Mouse (Mus musculus): ENCODE results near the gene Metrn. TPM values are rescaled to one million over a fixed set of nuclear protein-coding genes. Genes with fewer than 3 reads are reported as not detected.

Metrn gene
- polyA plus RNA-seq, 1 experiment from 2014 or later, result 50.1 TPM

DNA sequence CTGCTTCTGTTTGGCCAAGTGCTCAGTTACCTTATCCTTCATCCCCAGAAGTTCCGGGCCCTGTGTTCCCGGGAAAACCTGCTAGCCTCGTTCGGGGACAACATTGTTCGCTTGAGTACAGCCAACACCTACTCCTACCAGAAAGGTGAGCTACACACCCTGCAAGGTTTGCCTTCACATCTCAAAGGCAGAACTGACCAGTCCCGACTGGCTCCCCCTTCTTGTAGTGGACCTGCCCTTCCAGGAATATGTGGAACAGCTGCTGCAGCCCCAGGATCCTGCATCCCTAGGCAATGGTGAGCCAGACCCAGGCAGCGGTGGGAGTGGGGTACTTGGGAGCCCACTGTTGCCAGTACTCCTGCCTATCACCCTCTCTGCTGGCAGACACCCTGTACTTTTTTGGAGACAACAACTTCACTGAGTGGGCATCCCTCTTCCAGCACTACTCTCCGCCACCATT is 32.7 kb upstream of the Metrn start:
- Histone ChIP-seq H3K36me3 (peaks cover 56% of the 10 kb centered on the region), H3K4me2 (peak overlapping the region; percentile 81), H3K27ac (peak overlapping the region; percentile 92), H3K4me1 (peaks cover 67% of the 10 kb centered on the region), H3K4me3 (peak overlapping the region; percentile 60), H3K9me3 (no peaks in the 10 kb centered on the region), H3K9ac (peak overlapping the region; percentile 81), H3K27me3 (no peaks in the 10 kb centered on the region)
- 39% methylated on average over 8 of the region's 8 CpGs for WGBS
- ATAC-seq (ENCODE audit: insufficient number of reproducible peaks, insufficient read depth, low FRiP score, low TSS enrichment, low read depth), result no peak

- peak within 1 kb of the TSS; percentile 81 for H3K9ac ChIP-seq
- H3K9me3 ChIP-seq, result no peaks in the 10 kb centered on the region
- peak within 1 kb of the TSS; percentile 92 for H3K27ac ChIP-seq
- WGBS, result under 1% methylated on average over 32 of the region's 32 CpGs
- peak within 1 kb of the TSS; percentile 81 for H3K4me2 ChIP-seq
- ATAC-seq (ENCODE audit: insufficient number of reproducible peaks, insufficient read depth, low FRiP score, low TSS enrichment, low read depth), result no peak
- peak within 1 kb of the TSS; percentile 60 for H3K4me3 ChIP-seq
- H3K27me3 ChIP-seq, result no peaks in the 10 kb centered on the region
- peaks cover 55% of the 10 kb centered on the region for H3K36me3 ChIP-seq
- peaks cover 67% of the 10 kb centered on the region for H3K4me1 ChIP-seq
Observed at GRCm38 (mm10) chr17:25828712-25829557, 32.0 kb upstream of the Metrn start, which contains the start of gene Jmjd8. Jmjd8 (plus strand) TSS chr17:25828867.

- peaks cover 64% of the 10 kb centered on the region for H3K4me1 ChIP-seq
- peak overlapping the region; percentile 81 for H3K9ac ChIP-seq
- 81% methylated on average over 8 of the region's 8 CpGs for WGBS
- ATAC-seq (ENCODE audit: insufficient number of reproducible peaks, insufficient read depth, low FRiP score, low TSS enrichment, low read depth), result no peak
- peak overlapping the region; percentile 60 for H3K4me3 ChIP-seq
- peaks cover 55% of the 10 kb centered on the region for H3K36me3 ChIP-seq
- no peaks in the 10 kb centered on the region for H3K27me3 ChIP-seq
- H3K9me3 ChIP-seq, result no peaks in the 10 kb centered on the region
- peak overlapping the region; percentile 92; the same call in 1 of the 2 replicates for H3K27ac ChIP-seq
- peak overlapping the region; percentile 81 for H3K4me2 ChIP-seq
Observed at GRCm38 (mm10) chr17:25828223-25828594, 31.3 kb upstream of the Metrn start.

GRCm38 (mm10) chr17:25827546-25828222 is 30.7 kb upstream of the Metrn start:
- no peak for ATAC-seq (ENCODE audit: insufficient number of reproducible peaks, insufficient read depth, low FRiP score, low TSS enrichment, low read depth)
- H3K9me3 ChIP-seq, result no peaks in the 10 kb centered on the region
- no peak overlapping the region for H3K27ac ChIP-seq
- no peaks in the 10 kb centered on the region for H3K27me3 ChIP-seq
- peak overlapping the region; percentile 60; the same call in 1 of the 2 replicates for H3K4me3 ChIP-seq
- peaks cover 66% of the 10 kb centered on the region for H3K4me1 ChIP-seq
- peaks cover 55% of the 10 kb centered on the region for H3K36me3 ChIP-seq
- 0 out of 2 replicates have a peak overlapping the region, but pooled peaks have one; percentile 81 for H3K4me2 ChIP-seq
- H3K9ac ChIP-seq, result peak overlapping the region; percentile 81; the same call in 1 of the 2 replicates
- WGBS, result 87% methylated on average over 22 of the region's 22 CpGs

GRCm38 (mm10) chr17:25827011-25827410 is 30.1 kb upstream of the Metrn start:
- no peaks in the 10 kb centered on the region for H3K9me3 ChIP-seq
- H3K4me2 ChIP-seq, result no peak overlapping the region
- H3K27me3 ChIP-seq, result peaks cover 4% of the 10 kb centered on the region
- no peak for ATAC-seq (ENCODE audit: insufficient number of reproducible peaks, insufficient read depth, low FRiP score, low TSS enrichment, low read depth)
- 88% methylated on average over 13 of the region's 13 CpGs for WGBS
- H3K27ac ChIP-seq, result no peak overlapping the region
- H3K36me3 ChIP-seq, result peaks cover 55% of the 10 kb centered on the region
- H3K4me3 ChIP-seq, result no peak overlapping the region
- H3K4me1 ChIP-seq, result peaks cover 65% of the 10 kb centered on the region
- H3K9ac ChIP-seq, result no peak overlapping the region

- Histone ChIP-seq H3K9me3 (no peaks in the 10 kb centered on the region), H3K36me3 (peaks cover 47% of the 10 kb centered on the region), H3K4me1 (peaks cover 55% of the 10 kb centered on the region), H3K9ac (no peak overlapping the region), H3K27ac (no peak overlapping the region; the same call in 1 of the 2 replicates), H3K4me3 (no peak overlapping the region), H3K27me3 (peaks cover 12% of the 10 kb centered on the region), H3K4me2 (no peak overlapping the region)
- no peak for ATAC-seq (ENCODE audit: insufficient number of reproducible peaks, insufficient read depth, low FRiP score, low TSS enrichment, low read depth)
- WGBS, result 95% methylated on average over 27 of the region's 27 CpGs
Observed at GRCm38 (mm10) chr17:25825984-25826570, 29.1 kb upstream of the Metrn start.

- 81% methylated on average over 6 of the region's 6 CpGs for WGBS
- Histone ChIP-seq H3K36me3 (peaks cover 39% of the 10 kb centered on the region), H3K4me2 (peak overlapping the region; percentile 93; the same call in 1 of the 2 replicates), H3K9ac (peak overlapping the region; percentile 11; the same call in 1 of the 2 replicates), H3K27ac (no peak overlapping the region), H3K4me1 (peaks cover 48% of the 10 kb centered on the region), H3K4me3 (no peak overlapping the region), H3K27me3 (peaks cover 18% of the 10 kb centered on the region), H3K9me3 (no peaks in the 10 kb centered on the region)
- no peak for ATAC-seq (ENCODE audit: insufficient number of reproducible peaks, insufficient read depth, low FRiP score, low TSS enrichment, low read depth)
Observed at GRCm38 (mm10) chr17:25825311-25825710, 28.4 kb upstream of the Metrn start.

- Histone ChIP-seq H3K4me2 (peak overlapping the region; percentile 93), H3K9me3 (no peaks in the 10 kb centered on the region), H3K4me3 (peak overlapping the region; percentile 65), H3K4me1 (peaks cover 42% of the 10 kb centered on the region), H3K27me3 (peaks cover 26% of the 10 kb centered on the region), H3K36me3 (peaks cover 32% of the 10 kb centered on the region), H3K9ac (peak overlapping the region; percentile 85), H3K27ac (no peak overlapping the region)
- WGBS, result 69% methylated on average over 16 of the region's 17 CpGs
- ATAC-seq (ENCODE audit: insufficient number of reproducible peaks, insufficient read depth, low FRiP score, low TSS enrichment, low read depth), result no peak
Observed at GRCm38 (mm10) chr17:25824362-25825142, 27.6 kb upstream of the Metrn start.

DNA sequence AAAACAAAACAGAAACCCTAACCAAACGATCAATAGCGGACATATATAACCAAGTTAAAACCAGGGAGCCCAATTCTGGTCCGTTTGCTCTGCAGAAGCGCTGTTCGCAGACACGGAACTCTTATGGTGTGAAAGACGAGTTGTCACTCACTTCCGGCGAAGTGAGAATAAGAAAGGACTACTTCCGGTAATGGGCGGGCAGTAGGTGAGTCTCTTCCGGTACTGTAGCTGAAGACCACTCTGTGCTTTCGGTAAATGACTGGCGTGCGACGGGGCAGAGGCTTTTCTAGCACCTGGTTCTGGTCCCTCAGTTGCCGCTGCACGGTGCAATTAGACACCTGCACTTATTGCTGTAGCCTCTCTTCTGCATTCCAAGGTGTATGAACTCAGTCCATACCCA is 26.5 kb upstream of the Metrn start, which contains the start of gene Wdr24:
Gene Wdr24, plus strand, starts transcription at position 176 of the 400 bp plus-strand sequence.
- peaks cover 42% of the 10 kb centered on the region for H3K4me1 ChIP-seq

DNA sequence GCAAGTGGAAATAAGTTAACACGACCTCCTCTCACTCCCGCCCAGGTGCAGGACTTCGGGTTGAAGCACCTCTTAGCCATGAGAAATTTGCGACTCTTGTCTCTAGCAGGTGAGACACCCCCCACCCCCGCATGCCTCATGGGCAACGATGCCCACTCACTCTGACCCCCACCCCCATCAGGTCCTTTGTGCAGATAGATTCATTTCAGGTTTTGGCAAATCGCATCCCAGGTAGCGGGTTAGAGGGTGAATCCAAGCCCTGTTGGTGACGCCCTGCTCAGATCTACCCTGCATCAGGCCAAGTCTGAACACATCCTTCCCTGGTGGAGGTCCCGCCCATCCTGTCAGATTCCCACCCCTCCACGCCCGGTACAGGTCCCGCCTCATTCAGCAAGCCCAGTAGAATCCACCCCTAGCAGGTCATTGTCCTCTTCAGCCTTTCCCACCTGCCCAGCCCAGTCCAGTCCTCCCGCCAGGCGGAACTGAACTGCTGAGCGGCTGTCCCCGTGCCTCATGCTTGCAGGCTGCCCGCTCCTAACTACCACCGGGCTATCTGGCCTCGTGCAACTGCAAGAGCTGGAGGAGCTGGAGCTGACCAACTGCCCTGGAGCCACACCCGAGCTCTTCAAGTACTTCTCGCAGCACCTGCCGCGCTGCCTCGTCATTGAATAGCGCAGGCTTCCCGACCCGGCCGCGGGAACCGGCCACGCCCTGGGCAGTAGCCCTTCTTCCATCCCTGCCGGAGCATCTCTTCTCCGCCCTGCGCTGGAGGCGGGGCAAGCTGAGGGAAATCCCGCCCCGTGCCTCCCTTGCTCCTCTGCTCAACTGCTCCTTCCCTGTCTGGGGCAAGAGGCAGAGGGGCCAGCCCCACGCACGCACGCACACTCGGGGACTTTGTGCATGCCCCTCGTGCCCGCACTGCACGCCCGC is 22.2 kb upstream of the Metrn start:
- 6% methylated on average over 46 of the region's 46 CpGs for WGBS

More for the DNA sequence above, 26.5 kb upstream of the Metrn start, which contains the start of gene Wdr24:
- Histone ChIP-seq H3K4me2 (peak within 1 kb of the TSS; percentile 93), H3K9ac (peak within 1 kb of the TSS; percentile 85), H3K27ac (peak within 1 kb of the TSS; percentile 62), H3K36me3 (peaks cover 31% of the 10 kb centered on the region), H3K27me3 (peaks cover 37% of the 10 kb centered on the region), H3K9me3 (no peaks in the 10 kb centered on the region), H3K4me3 (peak within 1 kb of the TSS; percentile 65)
- peak; percentile 34; the same call in 1 of the 2 replicates for ATAC-seq (ENCODE audit: insufficient number of reproducible peaks, insufficient read depth, low FRiP score, low TSS enrichment, low read depth)
- WGBS, result under 1% methylated on average over 18 of the region's 18 CpGs

More for the DNA sequence above, 22.2 kb upstream of the Metrn start:
- Histone ChIP-seq H3K4me1 (peaks cover 12% of the 10 kb centered on the region), H3K4me3 (peak overlapping the region; percentile 16), H3K27me3 (peaks cover 67% of the 10 kb centered on the region), H3K27ac (no peak overlapping the region), H3K9ac (peak overlapping the region; percentile 12; the same call in 1 of the 2 replicates), H3K36me3 (no peaks in the 10 kb centered on the region), H3K4me2 (peak overlapping the region; percentile 49), H3K9me3 (no peaks in the 10 kb centered on the region)
- no peak for ATAC-seq (ENCODE audit: insufficient number of reproducible peaks, insufficient read depth, low FRiP score, low TSS enrichment, low read depth)
